Mouse (Mus musculus): Measurements from ENCODE around the gene Fcrlb.
A peak's percentile ranks its signal among the peaks of the same experiment; 100 is the strongest.

- no peak for TF ChIP-seq CTCF (IDR thresholded peaks at IDR 0.05; ENCODE audit: low read depth, low read length)
- TF ChIP-seq EP300 (IDR thresholded peaks at IDR 0.05; ENCODE audit: insufficient read depth, low read depth, low read length): peak; percentile 84
Measured at GRCm38 (mm10) chr1:170892279-170892678, 20.5 kb downstream of the Fcrlb start.
